Mouse (Mus musculus): ENCODE results near the gene Cfd.
A peak's percentile ranks its signal among the peaks of the same experiment; 100 is the strongest.

The Cfd gene

GRCm38 (mm10) chr10:79917532-79918100 lies 27.0 kb downstream of the Cfd start:
- DNase-seq (ENCODE audit: low spot score) = no peak

- no peak for DNase-seq (ENCODE audit: low spot score)
These were observed 27.8 kb downstream of the Cfd start for GRCm38 (mm10) chr10:79918231-79919078.

- DNase-seq (ENCODE audit: low spot score) = no peak
These were observed 28.7 kb downstream of the Cfd start for GRCm38 (mm10) chr10:79919251-79919849.

GRCm38 (mm10) chr10:79920056-79920890 lies 29.6 kb downstream of the Cfd start:
- DNase-seq (ENCODE audit: low spot score) = no peak

GRCm38 (mm10) chr10:79920958-79921535 lies 30.4 kb downstream of the Cfd start, which contains the start of gene R3hdm4:
Gene R3hdm4, minus strand, starts transcription at chr10:79921208.
- DNase-seq (ENCODE audit: low spot score) = no peak

- DNase-seq (ENCODE audit: low spot score) = no peak
These were observed 30.9 kb downstream of the Cfd start for GRCm38 (mm10) chr10:79921572-79921971.

- DNase-seq (ENCODE audit: low spot score) = peak; percentile 76
These were observed 34.5 kb downstream of the Cfd start for GRCm38 (mm10) chr10:79924998-79925784.

GRCm38 (mm10) chr10:79925785-79926490 lies 35.3 kb downstream of the Cfd start:
- no peak for DNase-seq (ENCODE audit: low spot score)

GRCm38 (mm10) chr10:79926491-79927323 lies 36.1 kb downstream of the Cfd start, which contains the start of gene Arid3a:
Gene Arid3a, plus strand, starts transcription at chr10:79927043.
- DNase-seq (ENCODE audit: low spot score) = peak; percentile 82

- DNase-seq (ENCODE audit: low spot score) = no peak
These were observed 36.8 kb downstream of the Cfd start for GRCm38 (mm10) chr10:79927324-79928029.

GRCm38 (mm10) chr10:79928030-79928694 lies 37.5 kb downstream of the Cfd start:
- DNase-seq (ENCODE audit: low spot score) = peak; percentile 59

GRCm38 (mm10) chr10:79928907-79929701 lies 38.5 kb downstream of the Cfd start:
- DNase-seq (ENCODE audit: low spot score) = no peak

GRCm38 (mm10) chr10:79929967-79930825 lies 39.5 kb downstream of the Cfd start:
- DNase-seq (ENCODE audit: low spot score) = no peak

GRCm38 (mm10) chr10:79930826-79931186 lies 40.2 kb downstream of the Cfd start:
- DNase-seq (ENCODE audit: low spot score) = no peak

GRCm38 (mm10) chr10:79931797-79932196 lies 41.1 kb downstream of the Cfd start:
- DNase-seq (ENCODE audit: low spot score) = no peak

- DNase-seq (ENCODE audit: low spot score) = no peak
These were observed 42.1 kb downstream of the Cfd start for GRCm38 (mm10) chr10:79932736-79933135.

All from ovary, adult 18-20 months (tissue).